Mouse (Mus musculus) forebrain, embryonic 12.5 days (tissue): ENCODE measurements at regions not wholly inside any gene's neighbourhood (a gene's known extent, or its start where the extent isn't known, plus 50 kb on each side); places are given as distances from the start of the nearest gene placed in this dataset.
A peak's percentile ranks its signal among the peaks of the same experiment; 100 is the strongest.

Source experiments
- ATAC-seq: fragments of 200-750 bp; cut with Nextera tagmentation; 2 replicates; pipeline ENCODE4 v1.8.0; 2017; ENCODE audit warnings: moderate TSS enrichment; ENCODE audit not compliant: low FRiP score
- H3K27ac ChIP-seq: fragments of 300-500 bp; sonication (generic); 2 replicates; pipeline ENCODE4 v1.5.1; 2016; ENCODE audit warnings: mild to moderate bottlenecking
- H3K27me3 ChIP-seq: fragments of 300-500 bp; sonication (generic); 2 replicates; pipeline ENCODE4 v1.6.1; 2016; ENCODE audit warnings: mild to moderate bottlenecking
- H3K36me3 ChIP-seq: fragments of 300-500 bp; sonication (generic); replicated peaks from 2 replicates; pipeline ENCODE4 v1.6.1; 2016; ENCODE audit warnings: mild to moderate bottlenecking
- H3K4me1 ChIP-seq: fragments of 300-500 bp; sonication (generic); 2 replicates; pipeline ENCODE4 v1.6.1; 2016
- H3K4me2 ChIP-seq: fragments of 300-500 bp; sonication (generic); 2 replicates; pipeline ENCODE4 v1.6.1; 2016; ENCODE audit warnings: mild to moderate bottlenecking, moderate library complexity
- H3K4me3 ChIP-seq: fragments of 300-500 bp; sonication (generic); replicated peaks from 2 replicates; pipeline ENCODE4 v1.5.1; 2016; ENCODE audit warnings: mild to moderate bottlenecking
- H3K9ac ChIP-seq: fragments of 300-500 bp; sonication (generic); 2 replicates; pipeline ENCODE4 v1.6.1; 2016; ENCODE audit warnings: mild to moderate bottlenecking
- H3K9me3 ChIP-seq: fragments of 300-500 bp; sonication (generic); 2 replicates; pipeline ENCODE4 v1.6.1; 2016
- WGBS: fragments of 180-500 bp; shearing (Covaris S2); methylation state at CpG from one replicate; pipeline ENCODE4 v1.1.7; 2016; 5-methylcytosine and 5-hydroxymethylcytosine counted together

DNA sequence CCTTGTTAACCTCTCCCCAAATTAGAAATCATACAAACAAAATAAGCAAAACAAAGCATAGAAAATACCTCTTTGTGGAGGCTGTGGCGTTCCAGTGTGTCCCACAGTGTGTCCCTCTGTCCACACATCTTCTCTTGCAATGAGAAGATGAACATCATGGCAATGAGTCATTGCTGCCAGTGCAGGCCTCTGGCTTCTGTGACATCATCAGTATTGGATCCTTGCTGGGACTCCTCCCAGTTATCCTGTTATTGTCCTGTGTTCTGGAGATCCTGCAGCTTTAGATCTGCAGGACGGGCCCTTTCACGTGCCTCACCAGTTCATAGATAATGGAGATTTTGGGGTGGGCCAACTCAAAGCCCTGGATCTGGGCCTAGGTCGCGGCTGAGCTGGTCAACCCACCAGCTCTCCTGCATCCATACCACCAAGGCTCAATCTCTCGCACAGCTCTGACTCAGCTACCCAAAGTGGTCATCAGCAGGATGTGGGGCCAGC is 80.9 kb downstream of the Tmem212 start:
- Histone ChIP-seq H3K4me3 (no peak overlapping the region), H3K27ac (no peak overlapping the region), H3K4me1 (no peaks in the 10 kb centered on the region), H3K27me3 (no peaks in the 10 kb centered on the region), H3K9me3 (no peaks in the 10 kb centered on the region), H3K36me3 (no peaks in the 10 kb centered on the region), H3K4me2 (no peak overlapping the region), H3K9ac (no peak overlapping the region)
- WGBS: 96% methylated on average over 6 of the region's 6 CpGs
- no peak for ATAC-seq

DNA sequence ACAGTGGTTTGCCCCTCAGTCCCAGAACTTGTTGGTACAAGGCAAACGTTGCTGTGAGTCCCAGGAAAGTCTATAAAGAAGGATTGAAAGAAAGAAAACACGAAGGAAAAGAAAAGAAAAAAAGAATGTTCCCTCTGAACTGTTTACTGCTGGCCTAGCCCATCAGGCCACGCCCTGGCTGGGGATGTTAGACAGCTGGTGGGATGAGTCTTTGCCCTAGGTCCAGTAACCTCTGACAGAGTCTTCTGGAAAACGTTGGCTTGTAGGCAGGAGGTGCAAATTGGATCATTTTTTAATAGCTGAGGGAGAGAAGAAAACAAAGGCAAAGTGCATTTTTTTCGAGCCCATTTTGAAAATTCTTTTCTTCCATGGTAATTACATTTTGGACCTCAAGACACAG is 91.9 kb downstream of the Tmem212 start:
- no peaks in the 10 kb centered on the region for H3K27me3 ChIP-seq
- ATAC-seq: no peak
- no peak overlapping the region for H3K4me3 ChIP-seq
- no peaks in the 10 kb centered on the region for H3K9me3 ChIP-seq
- H3K27ac ChIP-seq: no peak overlapping the region
- no peak overlapping the region for H3K4me2 ChIP-seq
- no peaks in the 10 kb centered on the region for H3K36me3 ChIP-seq
- 67% methylated on average over 5 of the region's 5 CpGs for WGBS
- H3K9ac ChIP-seq: no peak overlapping the region
- H3K4me1 ChIP-seq: no peaks in the 10 kb centered on the region

DNA sequence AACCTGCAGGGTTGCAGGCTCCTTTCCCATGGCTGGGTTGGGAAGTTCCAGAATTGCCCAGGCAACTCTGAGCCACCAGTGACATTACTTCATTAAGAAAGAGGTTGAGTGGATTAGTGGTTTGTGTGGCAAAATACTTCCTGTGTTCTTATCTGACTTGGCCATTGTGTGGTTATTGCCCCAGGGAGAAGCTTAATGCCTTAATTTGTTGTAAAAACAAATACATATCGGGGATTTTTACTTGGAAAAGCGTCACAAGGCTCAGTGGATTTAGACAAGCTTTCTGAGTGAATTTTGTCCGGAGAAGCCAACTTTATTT is 80.5 kb upstream of the Fndc3b start:
- ATAC-seq: no peak
- Histone ChIP-seq H3K9ac (no peak overlapping the region), H3K4me3 (no peak overlapping the region), H3K4me2 (no peak overlapping the region), H3K36me3 (no peaks in the 10 kb centered on the region), H3K4me1 (peaks cover 7% of the 10 kb centered on the region), H3K27me3 (no peaks in the 10 kb centered on the region), H3K9me3 (no peaks in the 10 kb centered on the region), H3K27ac (no peak overlapping the region)
- WGBS: 69% methylated on average over 3 of the region's 3 CpGs

DNA sequence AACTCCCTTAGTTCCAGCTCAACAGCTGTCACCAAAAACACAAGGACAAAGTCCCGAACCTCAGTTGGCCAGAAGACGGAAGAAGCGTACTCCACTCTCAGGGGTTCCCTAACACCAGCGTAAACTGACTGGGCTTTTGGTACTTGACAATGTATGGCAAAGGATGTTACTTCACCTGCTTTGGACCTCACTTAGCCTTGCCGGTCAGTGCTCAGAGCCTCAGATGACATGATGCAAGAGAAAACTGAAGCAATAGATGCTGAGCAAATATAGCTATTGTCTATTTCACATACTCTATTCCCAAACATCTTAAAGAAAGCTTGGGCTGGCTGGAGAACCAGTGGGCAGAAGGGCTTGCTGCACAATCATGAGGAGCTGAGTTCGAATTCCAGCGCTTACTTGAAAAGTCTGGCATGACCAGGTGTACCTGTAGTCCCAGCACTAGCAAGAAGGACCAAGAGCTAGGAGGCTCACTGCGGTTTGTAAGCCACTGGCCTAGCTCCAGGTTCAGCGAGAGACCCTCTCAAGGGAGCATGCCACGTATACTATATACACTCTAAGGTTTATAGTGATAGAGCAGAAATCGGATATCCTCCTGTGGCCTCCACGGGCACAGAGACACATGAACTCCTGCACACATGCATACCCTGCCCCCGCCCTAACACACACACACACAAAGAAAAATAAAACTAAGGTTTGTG is 80.0 kb upstream of the Fndc3b start:
- ATAC-seq: no peak
- WGBS: 94% methylated on average over 13 of the region's 13 CpGs

DNA sequence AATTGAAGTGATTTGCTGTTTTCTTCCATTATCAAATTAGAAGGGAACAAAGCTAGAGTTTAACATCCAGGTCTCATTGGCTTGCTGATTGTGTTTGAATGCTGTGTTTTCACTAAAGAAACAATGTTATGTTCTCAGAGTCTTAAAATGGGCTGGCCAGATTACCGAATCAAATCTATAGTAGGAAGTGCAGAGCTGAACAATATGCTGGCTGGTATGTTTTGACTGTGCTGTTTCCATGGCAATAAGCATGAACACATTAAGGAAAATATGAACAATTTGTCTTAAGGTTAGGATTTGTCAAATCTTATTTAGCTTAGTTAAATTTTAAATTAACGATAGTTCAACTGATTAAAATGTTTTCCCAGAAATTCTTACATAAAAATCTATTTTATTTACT is 72.8 kb upstream of the Fndc3b start:
- H3K27ac ChIP-seq: no peak overlapping the region
- no peak overlapping the region for H3K9ac ChIP-seq
- no peaks in the 10 kb centered on the region for H3K36me3 ChIP-seq
- H3K4me3 ChIP-seq: no peak overlapping the region
- H3K27me3 ChIP-seq: no peaks in the 10 kb centered on the region
- no peak for ATAC-seq
- no peaks in the 10 kb centered on the region for H3K9me3 ChIP-seq
- H3K4me1 ChIP-seq: peaks cover 43% of the 10 kb centered on the region
- no peak overlapping the region for H3K4me2 ChIP-seq
- 50% methylated on average over 2 of the region's 2 CpGs for WGBS

More for the DNA sequence above, 80.0 kb upstream of the Fndc3b start:
- no peak overlapping the region for H3K9ac ChIP-seq
- no peak overlapping the region for H3K4me3 ChIP-seq
- peaks cover 7% of the 10 kb centered on the region for H3K4me1 ChIP-seq
- H3K36me3 ChIP-seq: no peaks in the 10 kb centered on the region
- H3K9me3 ChIP-seq: no peaks in the 10 kb centered on the region
- no peaks in the 10 kb centered on the region for H3K27me3 ChIP-seq
- H3K4me2 ChIP-seq: no peak overlapping the region
- H3K27ac ChIP-seq: no peak overlapping the region

DNA sequence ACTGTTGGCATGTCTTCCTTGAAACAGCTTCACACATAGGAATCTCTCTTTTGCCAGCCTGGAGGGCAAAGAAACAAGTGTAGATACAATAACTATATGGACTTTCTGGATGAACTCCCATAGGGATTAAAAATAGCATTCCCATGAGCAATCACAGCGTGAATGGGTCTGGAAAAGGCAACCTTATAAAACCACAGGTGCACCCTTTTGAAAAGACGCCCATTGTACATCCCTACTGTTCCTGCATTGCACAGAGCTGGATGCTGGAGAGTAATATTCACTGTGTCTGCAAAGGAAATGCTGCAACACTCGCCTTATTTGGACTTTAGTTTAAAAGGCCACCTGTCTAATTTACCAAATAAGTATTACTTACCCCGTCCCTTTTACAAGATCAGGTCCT is 72.4 kb upstream of the Fndc3b start:
- ATAC-seq: no peak
- peaks cover 43% of the 10 kb centered on the region for H3K4me1 ChIP-seq
- 32% methylated on average over 4 of the region's 4 CpGs for whole genome bisulfite sequencing

DNA sequence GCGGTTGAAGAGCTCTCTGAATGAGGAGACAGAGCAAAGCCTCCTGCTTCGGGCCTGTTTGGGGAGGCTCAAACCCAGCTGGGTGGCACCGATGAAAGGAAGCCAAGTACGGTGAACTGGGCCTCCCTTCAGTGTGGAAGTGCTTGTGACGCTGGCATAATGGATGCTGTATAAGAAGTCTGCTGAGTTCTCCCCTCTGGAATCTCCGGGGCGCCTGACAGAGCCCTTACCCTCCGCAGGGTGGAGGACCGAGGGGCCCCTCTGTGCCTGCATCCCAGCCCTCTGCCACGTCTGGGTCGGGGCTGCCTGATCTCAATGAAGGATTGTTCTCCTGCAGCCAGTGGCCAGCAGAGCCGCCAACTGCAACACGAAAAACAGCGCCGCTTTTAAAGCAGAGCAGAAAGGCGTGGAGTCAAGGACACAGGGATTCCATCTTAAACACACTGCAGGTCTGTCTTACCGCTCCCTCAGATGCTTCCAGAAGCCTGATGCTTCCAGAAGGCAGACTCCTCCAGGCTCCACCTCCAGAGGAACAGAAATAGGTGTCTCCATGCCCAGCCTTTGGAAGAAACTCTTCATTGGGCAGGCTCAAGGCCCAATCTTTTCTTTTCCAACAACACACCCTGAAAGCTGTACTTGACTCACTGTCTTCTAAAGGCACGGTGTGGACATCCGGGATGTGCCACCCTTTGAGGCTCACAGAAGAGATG is 71.1 kb upstream of the Fndc3b start:
- peak overlapping the region; percentile 36; the same call in 1 of the 2 replicates for H3K27ac ChIP-seq
- H3K4me1 ChIP-seq: peaks cover 43% of the 10 kb centered on the region
- H3K4me2 ChIP-seq: peak overlapping the region; percentile 36
- WGBS: 17% methylated on average over 19 of the region's 19 CpGs
- peak; percentile 60 for ATAC-seq
- no peaks in the 10 kb centered on the region for H3K9me3 ChIP-seq
- H3K36me3 ChIP-seq: no peaks in the 10 kb centered on the region
- H3K9ac ChIP-seq: no peak overlapping the region
- no peaks in the 10 kb centered on the region for H3K27me3 ChIP-seq
- H3K4me3 ChIP-seq: no peak overlapping the region

More for the DNA sequence above, 72.4 kb upstream of the Fndc3b start:
- Histone ChIP-seq H3K9me3 (no peaks in the 10 kb centered on the region), H3K27ac (no peak overlapping the region), H3K36me3 (no peaks in the 10 kb centered on the region), H3K4me3 (no peak overlapping the region), H3K27me3 (no peaks in the 10 kb centered on the region), H3K4me2 (no peak overlapping the region), H3K9ac (no peak overlapping the region)

DNA sequence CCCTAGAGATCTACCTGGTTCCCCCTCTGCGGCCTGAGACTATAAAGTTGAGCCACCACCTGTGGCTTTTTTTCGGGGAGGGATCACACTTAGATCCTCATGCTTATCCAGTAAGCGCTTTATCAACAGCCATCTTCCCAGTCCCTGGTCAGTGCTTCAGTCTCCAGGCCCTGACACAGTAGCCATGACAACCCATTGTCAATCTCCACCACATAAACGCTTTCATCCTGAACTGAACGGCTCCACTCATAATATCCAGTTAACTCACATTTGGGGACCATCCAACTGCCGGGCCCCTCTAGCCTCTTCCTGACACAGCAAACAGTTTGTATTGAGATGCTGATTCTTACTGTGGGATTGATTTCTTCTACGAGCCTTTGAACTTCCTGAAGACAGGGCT is 68.8 kb upstream of the Fndc3b start:
- Histone ChIP-seq H3K4me2 (no peak overlapping the region), H3K27ac (no peak overlapping the region), H3K9me3 (no peaks in the 10 kb centered on the region), H3K27me3 (no peaks in the 10 kb centered on the region), H3K4me3 (no peak overlapping the region), H3K9ac (no peak overlapping the region), H3K4me1 (peaks cover 36% of the 10 kb centered on the region), H3K36me3 (no peaks in the 10 kb centered on the region)
- WGBS: 52% methylated on average over 7 of the region's 7 CpGs
- ATAC-seq: no peak

DNA sequence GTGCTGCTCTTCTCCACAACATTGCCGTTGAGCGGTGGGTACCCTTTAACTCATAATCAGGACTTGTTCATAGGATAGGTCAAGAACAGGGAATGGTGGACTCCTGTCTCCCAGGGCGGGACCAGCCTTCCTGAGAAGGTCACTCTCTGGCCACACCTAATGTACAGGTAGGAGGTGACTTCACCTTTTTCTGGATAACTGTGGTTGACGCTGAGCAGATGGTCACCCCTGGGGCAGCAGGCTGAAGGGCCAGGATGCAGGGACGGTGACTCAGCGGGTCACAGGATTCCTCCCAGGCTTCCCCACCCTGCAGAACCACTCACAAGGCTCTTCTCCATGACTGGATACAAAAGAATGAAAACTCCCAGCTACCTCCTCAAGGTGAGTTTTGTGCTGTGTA is 66.6 kb upstream of the Fndc3b start:
- Histone ChIP-seq H3K27me3 (no peaks in the 10 kb centered on the region), H3K9me3 (no peaks in the 10 kb centered on the region), H3K4me2 (no peak overlapping the region), H3K36me3 (no peaks in the 10 kb centered on the region), H3K9ac (no peak overlapping the region), H3K4me3 (no peak overlapping the region), H3K27ac (no peak overlapping the region), H3K4me1 (peaks cover 28% of the 10 kb centered on the region)
- WGBS: 97% methylated on average over 6 of the region's 6 CpGs
- no peak for ATAC-seq

DNA sequence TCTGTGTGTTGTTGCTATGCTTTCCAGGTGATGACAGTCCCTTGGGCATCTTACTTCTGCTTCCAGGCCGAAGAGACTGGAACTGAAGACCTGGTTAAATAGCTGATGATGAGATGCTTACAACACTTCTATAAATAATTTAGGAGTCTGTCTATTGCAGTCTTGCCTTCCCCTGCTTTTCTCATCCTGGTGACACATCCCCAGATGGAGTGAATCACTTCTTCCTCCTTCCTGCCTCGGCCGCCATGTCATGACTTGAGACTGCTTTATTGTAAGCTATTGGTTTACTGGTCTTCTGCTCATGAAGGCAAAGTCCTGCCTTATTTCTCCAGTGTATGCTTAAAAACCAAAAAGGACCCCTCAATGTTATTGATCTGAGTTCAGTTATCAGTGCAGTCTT is 62.1 kb upstream of the Fndc3b start:
- no peak overlapping the region for H3K4me3 ChIP-seq
- no peaks in the 10 kb centered on the region for H3K4me1 ChIP-seq
- H3K36me3 ChIP-seq: no peaks in the 10 kb centered on the region
- no peaks in the 10 kb centered on the region for H3K27me3 ChIP-seq
- 90% methylated on average over 3 of the region's 3 CpGs for WGBS
- H3K9ac ChIP-seq: no peak overlapping the region
- H3K9me3 ChIP-seq: no peaks in the 10 kb centered on the region
- H3K27ac ChIP-seq: no peak overlapping the region
- no peak for ATAC-seq
- no peak overlapping the region for H3K4me2 ChIP-seq

DNA sequence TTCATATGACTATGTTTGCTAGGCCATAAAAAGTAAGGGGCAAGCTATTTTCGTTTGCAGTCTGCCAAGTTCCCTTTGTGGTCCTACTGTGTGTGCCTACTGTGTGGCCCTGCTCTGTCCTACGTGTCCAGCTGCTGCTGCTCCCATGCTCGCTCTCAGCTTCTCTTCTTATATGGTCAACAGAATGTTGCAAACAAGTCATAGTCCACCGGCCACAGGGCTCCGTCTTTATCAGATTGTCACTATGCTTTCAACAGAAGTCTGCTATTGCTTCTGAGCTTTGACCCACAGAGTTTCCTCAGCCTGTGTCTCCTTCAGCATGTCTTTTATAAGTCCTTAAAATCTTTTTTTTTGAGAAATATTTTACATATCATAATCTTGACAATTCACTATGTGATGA is 58.3 kb upstream of the Fndc3b start:
- no peak overlapping the region for H3K4me3 ChIP-seq
- no peaks in the 10 kb centered on the region for H3K4me1 ChIP-seq
- no peaks in the 10 kb centered on the region for H3K9me3 ChIP-seq
- no peak overlapping the region for H3K4me2 ChIP-seq
- no peak for ATAC-seq
- H3K27me3 ChIP-seq: no peaks in the 10 kb centered on the region
- H3K36me3 ChIP-seq: no peaks in the 10 kb centered on the region
- H3K9ac ChIP-seq: no peak overlapping the region
- H3K27ac ChIP-seq: no peak overlapping the region
- WGBS: 96% methylated on average over 5 of the region's 5 CpGs

DNA sequence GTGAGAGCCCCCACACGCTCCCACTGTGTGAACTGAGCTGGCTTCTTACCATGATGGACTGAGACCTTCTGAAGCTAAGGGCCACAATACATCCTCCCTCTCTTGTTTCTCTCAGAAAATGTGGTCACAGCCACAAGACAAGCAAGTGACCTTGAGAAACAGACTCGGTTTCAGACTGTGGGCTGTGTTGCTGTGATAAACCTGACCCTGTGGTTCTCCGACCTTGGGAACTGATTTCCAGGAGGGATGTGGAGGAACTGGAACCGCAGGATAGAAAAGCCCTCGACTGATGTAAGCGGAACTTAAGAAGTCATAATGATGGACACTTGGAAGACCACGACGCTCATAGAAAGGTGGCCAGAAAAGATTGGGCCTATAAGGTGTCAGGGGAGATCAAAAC is 56.1 kb upstream of the Fndc3b start:
- Histone ChIP-seq H3K9ac (no peak overlapping the region), H3K36me3 (no peaks in the 10 kb centered on the region), H3K9me3 (no peaks in the 10 kb centered on the region), H3K4me1 (no peaks in the 10 kb centered on the region), H3K4me2 (no peak overlapping the region), H3K4me3 (no peak overlapping the region), H3K27ac (no peak overlapping the region), H3K27me3 (no peaks in the 10 kb centered on the region)
- 75% methylated on average over 8 of the region's 8 CpGs for WGBS
- ATAC-seq: no peak

DNA sequence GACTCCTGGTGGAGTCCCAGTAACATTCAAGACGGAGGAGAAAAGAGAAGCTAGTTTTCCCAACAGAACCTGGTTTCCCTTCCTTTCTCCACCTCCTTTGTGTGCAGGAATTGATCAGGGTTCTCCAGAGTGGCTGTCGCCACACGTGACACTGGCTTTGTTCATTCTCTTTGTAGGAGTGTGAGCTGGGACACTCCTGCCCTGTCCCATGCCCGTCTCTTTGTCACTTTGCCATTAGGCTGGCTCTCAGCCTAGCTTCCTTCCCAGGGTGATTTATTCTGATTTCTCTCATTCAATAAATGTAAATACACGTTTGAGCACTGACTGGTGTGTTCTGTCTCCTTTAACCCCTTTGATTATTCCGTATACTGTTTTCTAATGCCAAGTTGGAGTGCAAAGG is 55.3 kb upstream of the Fndc3b start:
- WGBS: 45% methylated on average over 6 of the region's 6 CpGs
- peak; percentile 46; the same call in 1 of the 2 replicates for ATAC-seq
- no peaks in the 10 kb centered on the region for H3K4me1 ChIP-seq

More for the DNA sequence above, 55.3 kb upstream of the Fndc3b start:
- Histone ChIP-seq H3K9ac (no peak overlapping the region), H3K27me3 (no peaks in the 10 kb centered on the region), H3K4me3 (no peak overlapping the region), H3K36me3 (no peaks in the 10 kb centered on the region), H3K27ac (no peak overlapping the region), H3K9me3 (no peaks in the 10 kb centered on the region), H3K4me2 (no peak overlapping the region)
